Mouse (Mus musculus) liver, adult 2 months (tissue): ENCODE data around the gene Fam171a1. TPM values are rescaled to one million over a fixed set of nuclear protein-coding genes. Genes with fewer than 3 reads are reported as not detected.

ENCODE experiments used
- DNase-seq: peaks from one replicate; pipeline ENCODE4 v3.0.0-alpha.2; 2011; ENCODE audit warnings: low read depth, low spot score; ENCODE audit errors: extremely low read depth
- H3K27ac ChIP-seq: fragments of 200-500 bp; replicated peaks from 2 replicates; pipeline ENCODE4 v1.5.1; 2012; ENCODE audit warnings: low read depth, mild to moderate bottlenecking, control low read depth, inconsistent platforms, low read length; ENCODE audit not compliant: insufficient read depth
- H3K27me3 ChIP-seq: fragments of 200-500 bp; 2 replicates; pipeline ENCODE4 v1.6.1; 2012; ENCODE audit warnings: mild to moderate bottlenecking, moderate library complexity, low read length, inconsistent platforms; ENCODE audit not compliant: control insufficient read depth, insufficient read depth
- H3K36me3 ChIP-seq: fragments of 200-500 bp; 2 replicates; pipeline ENCODE4 v1.6.1; 2012; ENCODE audit warnings: low read length, inconsistent platforms; ENCODE audit not compliant: control insufficient read depth, insufficient read depth
- H3K4me1 ChIP-seq: fragments of 200-500 bp; 2 replicates; pipeline ENCODE4 v1.6.1; 2011; ENCODE audit warnings: low read length; ENCODE audit not compliant: control insufficient read depth, insufficient read depth
- H3K4me3 ChIP-seq: fragments of 200-500 bp; 2 replicates; pipeline ENCODE4 v1.5.1; 2011; ENCODE audit warnings: low read depth, mild to moderate bottlenecking, control low read depth, low read length, moderate library complexity; ENCODE audit not compliant: insufficient read depth
- H3K79me2 ChIP-seq: fragments of 200-500 bp; 2 replicates; pipeline ENCODE4 v1.6.1; 2012; ENCODE audit warnings: inconsistent platforms, mild to moderate bottlenecking, low read length, moderate library complexity; ENCODE audit not compliant: control insufficient read depth, insufficient read depth
- H3K9ac ChIP-seq: fragments of 200-500 bp; 2 replicates; pipeline ENCODE4 v1.6.1; 2012; ENCODE audit warnings: low read depth, mild to moderate bottlenecking, control low read depth, inconsistent platforms, low read length
- CTCF ChIP-seq: fragments of 200-500 bp; IDR thresholded peaks from 2 replicates; pipeline ENCODE4 v1.5.1; 2011; ENCODE audit warnings: low read depth, low read length, control low read depth
- POLR2A ChIP-seq: fragments of 200-500 bp; IDR thresholded peaks from 2 replicates; pipeline ENCODE4 v1.6.1; 2011; ENCODE audit warnings: low read length, control low read depth; ENCODE audit not compliant: insufficient read depth; ENCODE audit errors: extremely low read depth
- WGBS: fragments of 180-500 bp; shearing (Covaris S2); methylation state at CpG from one replicate; pipeline ENCODE4 v1.1.7; 2018; 5-methylcytosine and 5-hydroxymethylcytosine counted together
- polyA plus RNA-seq: library from polyadenylated mRNA; depleted of rRNA; stranded (reverse); fragments of >200 nt; gene quantifications from 2 replicates; pipeline ENCODE4 v1.2.3, GENCODE M21; 2012
- total RNA-seq: library from RNA; depleted of rRNA; stranded (reverse); fragments of >200 nt; gene quantifications from 2 replicates; pipeline ENCODE4 v1.2.3, GENCODE M21; 2014

The Fam171a1 gene
- total and polyA plus RNA-seq, 2 experiments: 2.2 to 3.8 TPM

DNA sequence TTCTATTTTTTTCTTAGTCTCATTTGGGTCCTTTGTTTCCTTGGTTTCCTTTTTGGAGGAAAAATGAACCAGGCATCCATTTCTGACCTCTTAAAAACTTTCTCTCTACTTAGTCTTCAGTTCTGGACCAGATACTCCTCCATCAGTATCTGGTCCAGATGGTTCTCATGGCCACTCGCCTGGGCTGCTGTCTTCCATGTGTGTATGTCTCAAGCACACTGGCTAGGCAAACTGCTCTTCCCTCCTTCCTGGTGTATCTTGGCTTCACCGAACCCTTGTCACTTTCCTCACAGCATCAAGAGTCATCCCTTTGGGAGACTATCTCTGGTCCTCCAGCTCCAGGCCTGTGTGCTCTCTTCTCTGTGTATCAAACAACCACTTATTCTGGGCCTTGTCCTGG, 25.0 kb downstream of the Fam171a1 start:
- H3K27ac ChIP-seq: no peak overlapping the region
- 81% methylated on average over 2 of the region's 2 CpGs for WGBS
- DNase-seq: no peak
- 0 out of 2 replicates have a peak, but pooled peaks cover 2% of the 10 kb centered on the region for H3K79me2 ChIP-seq
- no peak overlapping the region for H3K4me3 ChIP-seq
- peaks cover 8% of the 10 kb centered on the region; the same call in 1 of the 2 replicates for H3K4me1 ChIP-seq
- no peaks in the 10 kb centered on the region for H3K36me3 ChIP-seq
- H3K27me3 ChIP-seq: no peaks in the 10 kb centered on the region
- no peak for TF ChIP-seq CTCF
- TF ChIP-seq POLR2A: no peak
- no peak overlapping the region for H3K9ac ChIP-seq

DNA sequence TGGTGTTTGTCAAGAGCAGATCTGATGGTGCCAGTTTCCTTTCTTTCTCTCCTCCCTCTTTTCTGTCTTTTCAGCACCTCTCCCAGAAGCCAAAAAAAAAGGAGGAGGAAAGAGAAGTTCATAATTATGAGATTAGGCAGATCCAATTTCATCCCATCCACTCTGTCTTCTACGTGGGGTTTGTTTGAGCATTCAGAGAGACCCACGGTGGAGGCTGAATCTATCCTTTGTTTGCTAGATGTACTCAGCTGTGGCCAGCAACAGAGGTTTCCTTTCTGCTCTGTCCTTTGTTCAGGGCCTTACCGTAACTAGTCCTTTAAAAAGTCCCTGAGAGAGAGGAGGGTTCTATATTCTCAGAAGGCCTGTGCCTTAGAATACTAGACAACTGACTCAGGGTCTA, 25.6 kb downstream of the Fam171a1 start:
- H3K36me3 ChIP-seq: no peaks in the 10 kb centered on the region
- TF ChIP-seq POLR2A (no peak), CTCF (no peak)
- H3K4me3 ChIP-seq: no peak overlapping the region
- no peak overlapping the region for H3K9ac ChIP-seq
- H3K4me1 ChIP-seq: peaks cover 8% of the 10 kb centered on the region; the same call in 1 of the 2 replicates
- H3K27ac ChIP-seq: no peak overlapping the region
- DNase-seq: no peak
- H3K79me2 ChIP-seq: 0 out of 2 replicates have a peak, but pooled peaks cover 2% of the 10 kb centered on the region
- no peaks in the 10 kb centered on the region for H3K27me3 ChIP-seq
- WGBS: 79% methylated on average over 3 of the region's 3 CpGs

DNA sequence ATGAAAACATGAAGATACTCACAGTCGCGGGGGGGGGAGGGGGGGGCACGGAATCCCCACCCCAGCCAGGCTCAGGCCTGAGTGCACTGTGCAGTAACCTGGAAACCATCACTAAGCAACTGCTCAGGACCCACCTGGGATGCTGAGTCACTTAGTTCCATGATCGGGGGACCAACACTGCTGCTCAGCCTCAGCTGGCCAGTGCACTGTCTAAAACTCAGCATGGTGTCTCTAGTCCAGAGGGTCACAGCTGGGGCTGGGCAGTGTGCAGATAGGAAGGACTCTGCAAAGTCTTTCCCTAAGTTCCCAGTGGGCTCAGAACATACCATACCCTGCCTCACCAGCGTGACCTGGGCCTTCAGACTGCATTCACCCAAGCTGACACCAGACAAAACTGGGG, 26.6 kb downstream of the Fam171a1 start:
- H3K9ac ChIP-seq: no peak overlapping the region
- WGBS: 79% methylated on average over 5 of the region's 5 CpGs
- H3K36me3 ChIP-seq: no peaks in the 10 kb centered on the region
- no peak for DNase-seq
- no peak overlapping the region for H3K27ac ChIP-seq
- 0 out of 2 replicates have a peak, but pooled peaks cover 2% of the 10 kb centered on the region for H3K79me2 ChIP-seq
- H3K27me3 ChIP-seq: no peaks in the 10 kb centered on the region
- no peak for TF ChIP-seq POLR2A
- no peak for TF ChIP-seq CTCF
- no peak overlapping the region for H3K4me3 ChIP-seq
- H3K4me1 ChIP-seq: peaks cover 5% of the 10 kb centered on the region; the same call in 1 of the 2 replicates

DNA sequence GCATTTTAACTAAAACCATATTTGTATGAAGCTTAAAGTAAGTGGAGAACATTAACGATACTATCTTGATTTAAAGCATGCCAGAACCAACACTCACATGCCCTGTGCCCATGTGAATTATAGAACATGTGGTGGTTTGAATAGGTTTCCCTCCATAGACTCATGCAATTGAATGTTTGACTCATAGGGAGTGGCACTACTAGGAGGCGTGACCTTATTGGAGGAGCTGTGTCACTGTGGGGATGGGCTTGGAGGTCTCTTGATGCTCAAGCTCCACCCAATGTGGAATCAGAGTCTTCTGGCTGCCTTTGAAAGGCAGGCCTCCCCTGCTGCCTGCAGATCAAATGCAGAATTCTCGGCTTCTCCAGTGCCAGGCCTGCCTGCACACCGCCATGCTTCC, 27.8 kb downstream of the Fam171a1 start:
- TF ChIP-seq POLR2A: no peak
- no peak for TF ChIP-seq CTCF
- 96% methylated on average over 4 of the region's 4 CpGs for WGBS

DNA sequence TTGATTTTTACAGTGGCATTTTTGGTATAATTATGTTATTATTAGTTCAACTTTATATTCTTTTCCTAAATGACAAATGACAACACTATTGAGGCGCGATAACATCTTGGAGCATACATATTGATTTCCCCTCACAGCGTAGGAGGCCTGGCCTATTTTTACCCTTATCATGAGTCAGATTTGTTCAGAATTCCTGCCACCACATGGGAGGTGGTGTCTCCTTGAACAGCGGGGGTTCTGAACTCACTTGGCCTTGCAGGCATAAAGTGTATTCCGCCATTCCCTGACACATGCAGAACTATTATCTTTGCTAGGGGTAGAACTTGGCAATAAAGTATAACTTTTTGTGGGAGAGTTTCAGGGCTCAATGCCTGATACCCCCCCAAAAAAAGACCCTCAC, 30.3 kb downstream of the Fam171a1 start:
- Histone ChIP-seq H3K9ac (no peak overlapping the region), H3K27me3 (no peaks in the 10 kb centered on the region), H3K36me3 (no peaks in the 10 kb centered on the region), H3K4me1 (no peaks in the 10 kb centered on the region; the same call in 1 of the 2 replicates), H3K27ac (no peak overlapping the region), H3K79me2 (peaks cover under 1% of the 10 kb centered on the region; the same call in 1 of the 2 replicates), H3K4me3 (no peak overlapping the region)
- WGBS: 82% methylated on average over 5 of the region's 5 CpGs
- TF ChIP-seq CTCF: no peak
- TF ChIP-seq POLR2A: no peak
- DNase-seq: no peak

More for the DNA sequence above, 27.8 kb downstream of the Fam171a1 start:
- Histone ChIP-seq H3K36me3 (no peaks in the 10 kb centered on the region), H3K27ac (no peak overlapping the region), H3K4me1 (peaks cover 5% of the 10 kb centered on the region; the same call in 1 of the 2 replicates), H3K27me3 (no peaks in the 10 kb centered on the region), H3K79me2 (0 out of 2 replicates have a peak, but pooled peaks cover 2% of the 10 kb centered on the region), H3K4me3 (no peak overlapping the region), H3K9ac (no peak overlapping the region)
- DNase-seq: no peak

DNA sequence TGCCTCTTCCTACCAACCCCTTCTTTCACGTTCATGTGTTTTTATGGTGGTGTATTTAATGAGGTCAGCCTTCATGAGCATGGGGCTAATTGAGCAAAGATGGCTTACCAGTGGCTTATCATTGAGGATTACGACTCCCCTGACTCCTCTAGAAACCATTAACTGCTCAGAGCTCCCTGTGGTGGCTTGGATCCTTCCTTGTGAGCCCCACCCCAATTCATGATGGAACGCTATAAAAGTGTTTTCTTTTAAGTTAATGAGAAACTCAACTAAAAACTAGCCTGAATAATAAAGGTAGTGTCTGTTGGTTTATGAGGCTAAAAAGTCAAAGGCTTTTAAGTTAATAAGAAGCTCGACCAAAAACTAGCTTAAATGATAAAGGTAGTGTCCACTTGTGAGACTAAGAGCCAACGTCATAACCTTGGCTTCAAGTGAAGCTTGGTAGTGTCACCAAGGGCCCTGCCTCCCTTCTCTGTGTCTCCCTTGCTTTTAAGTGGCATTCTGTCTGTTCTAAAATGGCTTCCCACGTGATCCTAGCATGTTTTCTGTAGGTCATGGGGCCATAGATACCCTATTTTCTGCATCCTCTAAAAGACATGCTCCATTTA, 33.6 kb downstream of the Fam171a1 start:
- Histone ChIP-seq H3K4me1 (no peaks in the 10 kb centered on the region; the same call in 1 of the 2 replicates), H3K4me3 (no peak overlapping the region), H3K27ac (no peak overlapping the region), H3K79me2 (peaks cover 3% of the 10 kb centered on the region; the same call in 1 of the 2 replicates), H3K9ac (no peak overlapping the region), H3K36me3 (no peaks in the 10 kb centered on the region), H3K27me3 (no peaks in the 10 kb centered on the region)
- TF ChIP-seq CTCF (no peak), POLR2A (no peak)
- DNase-seq: no peak
- 82% methylated on average over 6 of the region's 6 CpGs for WGBS
